Mouse (Mus musculus) lung, postnatal 0 days (tissue): ENCODE measurements around the gene Ptprcap. TPM values are rescaled to one million over a fixed set of nuclear protein-coding genes. Genes with fewer than 3 reads are reported as not detected.

Source experiments
- ATAC-seq: fragments of 200-750 bp; cut with Nextera tagmentation; 2 replicates; pipeline ENCODE4 v1.8.0; 2017; ENCODE audit warnings: moderate library complexity
- DNase-seq: peaks from one replicate; pipeline ENCODE4 v3.0.0-alpha.2; 2016; ENCODE audit warnings: low spot score
- H3K27ac ChIP-seq: fragments of 300-500 bp; sonication (generic); 2 replicates; pipeline ENCODE4 v1.5.1; 2014; ENCODE audit warnings: antibody characterized with exemption, mild to moderate bottlenecking, low read length, mixed read lengths
- H3K27me3 ChIP-seq: fragments of 300-500 bp; sonication (generic); replicated peaks from 2 replicates; pipeline ENCODE4 v1.6.1; 2014; ENCODE audit warnings: low read length, mixed read lengths; ENCODE audit not compliant: insufficient read depth
- H3K36me3 ChIP-seq: fragments of 300-500 bp; sonication (generic); 2 replicates; pipeline ENCODE4 v1.6.1; 2014; ENCODE audit warnings: low read length, mixed read lengths; ENCODE audit not compliant: insufficient read depth
- H3K4me1 ChIP-seq: fragments of 300-500 bp; sonication (generic); 2 replicates; pipeline ENCODE4 v1.6.1; 2014; ENCODE audit warnings: antibody characterized with exemption, low read depth, low read length, mixed read lengths; ENCODE audit not compliant: insufficient read depth
- H3K4me2 ChIP-seq: fragments of 300-500 bp; sonication (generic); replicated peaks from 2 replicates; pipeline ENCODE4 v1.6.1; 2014; ENCODE audit warnings: low read depth, mild to moderate bottlenecking, low read length, moderate library complexity, mixed read lengths
- H3K4me3 ChIP-seq: fragments of 300-500 bp; sonication (generic); 2 replicates; pipeline ENCODE4 v1.5.1; 2014; ENCODE audit warnings: low read depth, low read length
- H3K9ac ChIP-seq: fragments of 300-500 bp; sonication (generic); replicated peaks from 2 replicates; pipeline ENCODE4 v1.6.1; 2014; ENCODE audit warnings: low read depth, mild to moderate bottlenecking
- H3K9me3 ChIP-seq: fragments of 300-500 bp; sonication (generic); 2 replicates; pipeline ENCODE4 v1.6.1; 2016; ENCODE audit warnings: low read length, mixed read lengths
- CTCF ChIP-seq: IDR thresholded peaks from 2 replicates; pipeline ENCODE4 v1.5.1; 2016; ENCODE audit warnings: antibody characterized with exemption, mild to moderate bottlenecking
- EP300 ChIP-seq: IDR thresholded peaks from 2 replicates; pipeline ENCODE4 v1.6.1; 2016; ENCODE audit warnings: antibody characterized with exemption, mild to moderate bottlenecking, control low read depth
- WGBS: fragments of 180-500 bp; shearing (Covaris S2); extraction: QIAGEN DNeasy Blood & Tissue Kit; methylation state at CpG from one replicate; pipeline ENCODE4 v1.1.7; 2014; 5-methylcytosine and 5-hydroxymethylcytosine counted together
- polyA plus RNA-seq: library from polyadenylated mRNA; unstranded; fragments of >200 nt; fragmentation: Nextera tagmentation; extraction: Ambion mirVana; gene quantifications from 2 replicates; pipeline ENCODE4 v1.2.1, GENCODE M21; 2015

The Ptprcap gene
- polyA plus RNA-seq, 1 experiment from 2014 or later: 3.7 TPM

DNA sequence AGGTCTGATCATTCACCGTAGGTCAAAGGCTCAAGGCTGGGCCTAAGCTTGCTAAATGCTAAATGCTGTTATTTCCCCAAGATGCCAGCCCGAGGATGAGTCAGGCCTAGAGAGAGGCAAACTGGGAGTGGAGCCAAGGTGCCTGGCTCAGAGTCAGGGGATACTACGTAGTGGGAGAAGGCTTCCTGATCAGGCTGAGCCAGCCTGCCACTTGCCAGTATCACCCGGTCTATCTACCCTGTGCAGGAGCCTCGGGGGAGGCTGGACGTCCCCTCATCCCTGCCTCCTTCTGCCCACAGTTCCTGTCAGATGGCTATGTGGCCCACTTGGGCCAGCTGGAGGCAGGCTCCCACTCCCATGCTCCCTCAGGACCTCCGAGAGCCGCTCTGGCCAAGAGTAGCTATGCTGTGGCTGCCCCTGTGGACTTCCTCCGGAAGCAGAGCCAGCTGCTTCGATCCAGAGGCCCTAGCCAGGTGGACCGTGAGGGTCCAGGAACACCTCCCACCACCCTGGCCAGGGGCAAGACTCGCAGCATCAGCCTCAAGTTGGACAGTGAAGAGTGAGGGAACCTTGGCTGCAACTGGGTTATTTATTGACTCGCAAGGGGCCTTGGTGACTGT lies 40.1 kb upstream of the Ptprcap start:
- TF ChIP-seq EP300 (no peak), CTCF (no peak)
- Histone ChIP-seq H3K27me3 (no peaks in the 10 kb centered on the region), H3K9me3 (no peaks in the 10 kb centered on the region), H3K4me3 (no peak overlapping the region), H3K27ac (peak overlapping the region; percentile 70; the same call in 1 of the 2 replicates), H3K4me2 (0 out of 2 replicates have a peak overlapping the region, but pooled peaks have one; percentile 3), H3K36me3 (peaks cover 20% of the 10 kb centered on the region; the same call in 1 of the 2 replicates), H3K4me1 (0 out of 2 replicates have a peak, but pooled peaks cover 2% of the 10 kb centered on the region), H3K9ac (no peak overlapping the region)
- DNase-seq: peak; percentile 63
- 44% methylated on average over 13 of the region's 13 CpGs for WGBS
- peak; percentile 83 for ATAC-seq

DNA sequence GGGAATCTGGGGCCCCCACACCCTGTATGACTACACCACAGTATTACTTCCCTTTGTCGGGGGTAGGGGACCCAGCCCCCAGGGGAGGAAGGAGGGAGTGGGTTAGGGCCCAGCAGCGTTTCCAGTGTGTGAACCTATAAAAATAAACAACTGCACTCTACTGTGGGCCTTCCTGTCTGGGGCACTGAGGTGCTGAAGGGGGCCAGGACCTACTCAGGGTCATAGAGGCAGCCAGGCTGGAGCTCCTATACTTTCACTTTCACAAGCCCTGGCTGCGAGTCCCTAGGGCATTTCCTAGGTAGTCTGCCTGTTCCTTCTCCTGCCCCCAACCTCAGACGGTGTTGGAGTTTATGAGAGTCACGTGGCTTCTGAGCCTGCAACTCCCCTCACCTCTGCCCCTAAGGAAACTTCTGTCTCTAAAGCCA lies 39.6 kb upstream of the Ptprcap start:
- Histone ChIP-seq H3K9me3 (no peaks in the 10 kb centered on the region), H3K36me3 (peaks cover 20% of the 10 kb centered on the region; the same call in 1 of the 2 replicates), H3K4me1 (0 out of 2 replicates have a peak, but pooled peaks cover 2% of the 10 kb centered on the region), H3K27me3 (no peaks in the 10 kb centered on the region), H3K27ac (peak overlapping the region; percentile 70; the same call in 1 of the 2 replicates), H3K9ac (no peak overlapping the region), H3K4me2 (0 out of 2 replicates have a peak overlapping the region, but pooled peaks have one; percentile 3), H3K4me3 (no peak overlapping the region)
- 23% methylated on average over 5 of the region's 5 CpGs for WGBS
- DNase-seq: no peak
- TF ChIP-seq EP300 (no peak), CTCF (no peak)
- ATAC-seq: peak; percentile 46

DNA sequence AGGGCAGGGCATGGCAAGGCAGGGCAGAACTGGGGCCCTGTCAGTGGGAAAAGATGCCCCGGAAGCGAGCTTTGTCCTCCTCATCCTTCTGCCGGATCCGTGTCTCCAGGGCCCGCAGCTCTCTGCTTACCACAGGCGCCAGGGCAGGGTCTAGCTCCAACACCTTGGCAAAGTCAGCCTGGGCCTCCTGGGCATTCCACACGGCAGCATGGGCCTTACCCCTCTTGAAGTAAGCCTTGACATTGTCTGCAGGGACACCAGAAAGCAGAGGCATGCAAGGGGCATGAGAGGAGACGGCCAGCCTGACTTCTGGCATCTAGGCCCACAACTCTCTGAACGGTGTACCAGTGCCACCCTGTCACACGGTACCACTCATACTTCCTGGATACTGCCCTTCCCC lies 38.9 kb upstream of the Ptprcap start:
- no peak overlapping the region for H3K27ac ChIP-seq
- H3K4me2 ChIP-seq: no peak overlapping the region
- H3K9me3 ChIP-seq: no peaks in the 10 kb centered on the region
- 86% methylated on average over 10 of the region's 10 CpGs for WGBS
- 0 out of 2 replicates have a peak, but pooled peaks cover 2% of the 10 kb centered on the region for H3K4me1 ChIP-seq
- no peak overlapping the region for H3K9ac ChIP-seq
- DNase-seq: no peak
- H3K4me3 ChIP-seq: no peak overlapping the region
- no peaks in the 10 kb centered on the region for H3K27me3 ChIP-seq
- peaks cover 20% of the 10 kb centered on the region; the same call in 1 of the 2 replicates for H3K36me3 ChIP-seq
- TF ChIP-seq EP300 (no peak), CTCF (no peak)
- ATAC-seq: no peak

DNA sequence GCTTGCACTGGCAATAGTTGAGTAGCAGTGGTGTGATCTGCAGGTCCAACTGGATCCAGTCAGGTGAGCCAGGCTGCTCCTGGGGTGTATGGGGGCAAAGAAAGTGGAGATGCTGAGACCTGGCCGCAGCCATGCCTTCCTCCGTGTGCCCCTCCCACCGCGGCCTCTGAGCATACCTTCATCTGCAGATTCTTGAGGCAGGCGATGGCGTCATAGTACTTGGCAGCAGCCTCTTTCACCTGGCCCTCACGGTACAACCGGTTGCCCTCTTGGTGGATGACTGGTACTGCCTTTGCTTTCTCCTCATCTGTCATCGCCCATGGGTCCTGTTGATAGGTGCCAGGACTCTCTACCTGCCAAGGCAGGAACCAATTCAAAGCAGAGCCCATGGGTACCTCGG lies 38.3 kb upstream of the Ptprcap start:
- WGBS: 93% methylated on average over 10 of the region's 10 CpGs
- no peak for TF ChIP-seq CTCF
- TF ChIP-seq EP300: no peak
- no peak overlapping the region for H3K4me3 ChIP-seq
- no peak for ATAC-seq
- no peak for DNase-seq
- peaks cover 20% of the 10 kb centered on the region; the same call in 1 of the 2 replicates for H3K36me3 ChIP-seq
- H3K9me3 ChIP-seq: no peaks in the 10 kb centered on the region
- no peak overlapping the region for H3K27ac ChIP-seq
- H3K4me2 ChIP-seq: no peak overlapping the region
- no peak overlapping the region for H3K9ac ChIP-seq
- H3K4me1 ChIP-seq: 0 out of 2 replicates have a peak, but pooled peaks cover 2% of the 10 kb centered on the region
- H3K27me3 ChIP-seq: no peaks in the 10 kb centered on the region

DNA sequence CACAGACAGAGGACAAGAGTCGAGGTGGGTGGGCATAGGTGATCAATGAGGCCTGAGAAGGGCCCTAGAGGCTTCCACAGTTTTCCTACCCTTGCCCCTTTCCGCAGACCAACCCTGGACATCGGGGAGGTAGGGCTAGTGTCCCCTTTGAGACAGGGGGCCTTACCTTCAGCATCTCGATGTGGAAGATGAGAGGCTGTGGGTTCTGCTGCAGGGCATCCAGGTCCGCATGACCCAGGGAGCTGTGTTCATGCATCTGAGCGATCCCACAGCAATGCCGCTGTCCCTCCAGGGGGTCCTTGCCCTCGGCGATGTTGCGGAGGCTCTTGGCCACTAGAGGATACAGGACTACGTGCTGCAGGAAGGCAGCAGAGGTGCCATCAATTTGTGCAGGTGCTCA lies 37.6 kb upstream of the Ptprcap start:
- DNase-seq (no peak), ATAC-seq (no peak)
- no peaks in the 10 kb centered on the region for H3K9me3 ChIP-seq
- H3K4me3 ChIP-seq: no peak overlapping the region
- H3K9ac ChIP-seq: no peak overlapping the region
- peaks cover 7% of the 10 kb centered on the region; the same call in 1 of the 2 replicates for H3K4me1 ChIP-seq
- 86% methylated on average over 11 of the region's 11 CpGs for WGBS
- H3K4me2 ChIP-seq: no peak overlapping the region
- peaks cover 20% of the 10 kb centered on the region; the same call in 1 of the 2 replicates for H3K36me3 ChIP-seq
- no peak for TF ChIP-seq EP300
- TF ChIP-seq CTCF: no peak
- no peaks in the 10 kb centered on the region for H3K27me3 ChIP-seq
- no peak overlapping the region for H3K27ac ChIP-seq

DNA sequence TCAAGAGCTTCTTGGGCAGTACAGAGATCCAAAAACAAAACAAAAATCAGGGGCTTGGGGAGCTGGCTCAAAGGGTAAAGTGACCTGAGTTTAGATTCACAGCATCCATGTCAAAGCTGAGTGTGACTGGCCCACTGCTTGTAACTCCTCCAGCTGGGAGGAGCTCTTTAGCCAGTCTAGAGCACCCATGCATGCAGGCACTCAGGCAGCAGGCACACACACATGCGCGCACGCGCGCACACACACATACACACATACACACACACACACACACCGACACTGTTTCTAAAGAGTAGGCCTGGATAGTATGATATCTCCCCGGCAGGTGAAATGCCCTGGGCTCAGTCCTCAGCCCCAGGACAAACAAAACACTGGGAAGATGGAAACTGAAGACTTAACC lies 36.4 kb upstream of the Ptprcap start:
- no peak for ATAC-seq
- no peaks in the 10 kb centered on the region for H3K9me3 ChIP-seq
- H3K4me1 ChIP-seq: peaks cover 7% of the 10 kb centered on the region; the same call in 1 of the 2 replicates
- no peak for DNase-seq
- no peaks in the 10 kb centered on the region for H3K27me3 ChIP-seq
- WGBS: 96% methylated on average over 7 of the region's 7 CpGs
- no peak overlapping the region for H3K4me2 ChIP-seq
- peaks cover 16% of the 10 kb centered on the region; the same call in 1 of the 2 replicates for H3K36me3 ChIP-seq
- H3K27ac ChIP-seq: no peak overlapping the region
- H3K9ac ChIP-seq: no peak overlapping the region
- H3K4me3 ChIP-seq: no peak overlapping the region
- no peak for TF ChIP-seq EP300
- no peak for TF ChIP-seq CTCF
